Mouse (Mus musculus): ENCODE measurements around the gene Usp19. TPM values are rescaled to one million over a fixed set of nuclear protein-coding genes. Genes with fewer than 3 reads are reported as not detected.

Gene Usp19
- polyA plus RNA-seq (2012; rRNA removed): 184 and 208 TPM in 2 replicates

GRCm38 (mm10) chr9:108490559-108491285 lies at the start of gene Usp19:
Gene Usp19, plus strand, starts transcription at chr9:108490602.
- DNase-seq (ENCODE audit: low read depth): peak; percentile 99
- TF ChIP-seq CTCF (IDR thresholded peaks at IDR 0.05; ENCODE audit: borderline replicate concordance, extremely low read depth, insufficient read depth, insufficient read length) (no peak), POLR2A (IDR thresholded peaks at IDR 0.05; ENCODE audit: borderline replicate concordance, extremely low read depth, insufficient read depth, insufficient read length, poor library complexity, severe bottlenecking) (peak; percentile 47)

GRCm38 (mm10) chr9:108441236-108441919 lies 49.0 kb upstream of the Usp19 start:
- TF ChIP-seq CTCF (IDR thresholded peaks at IDR 0.05; ENCODE audit: borderline replicate concordance, extremely low read depth, insufficient read depth, insufficient read length) (no peak), POLR2A (IDR thresholded peaks at IDR 0.05; ENCODE audit: borderline replicate concordance, extremely low read depth, insufficient read depth, insufficient read length, poor library complexity, severe bottlenecking) (no peak)
- DNase-seq (ENCODE audit: low read depth): peak; percentile 84

- TF ChIP-seq POLR2A (IDR thresholded peaks at IDR 0.05; ENCODE audit: borderline replicate concordance, extremely low read depth, insufficient read depth, insufficient read length, poor library complexity, severe bottlenecking) (no peak), CTCF (IDR thresholded peaks at IDR 0.05; ENCODE audit: borderline replicate concordance, extremely low read depth, insufficient read depth, insufficient read length) (no peak)
- no peak for DNase-seq (ENCODE audit: low read depth)
Observed at GRCm38 (mm10) chr9:108445125-108445524, 45.3 kb upstream of the Usp19 start.

- no peak for TF ChIP-seq POLR2A (IDR thresholded peaks at IDR 0.05; ENCODE audit: borderline replicate concordance, extremely low read depth, insufficient read depth, insufficient read length, poor library complexity, severe bottlenecking)
- no peak for TF ChIP-seq CTCF (IDR thresholded peaks at IDR 0.05; ENCODE audit: borderline replicate concordance, extremely low read depth, insufficient read depth, insufficient read length)
- peak; percentile 94 for DNase-seq (ENCODE audit: low read depth)
Observed at GRCm38 (mm10) chr9:108449860-108450259, 40.5 kb upstream of the Usp19 start.

GRCm38 (mm10) chr9:108450292-108451169 lies 39.9 kb upstream of the Usp19 start:
- no peak for TF ChIP-seq POLR2A (IDR thresholded peaks at IDR 0.05; ENCODE audit: borderline replicate concordance, extremely low read depth, insufficient read depth, insufficient read length, poor library complexity, severe bottlenecking)
- 0 out of 2 replicates have a peak, but pooled peaks have one; percentile 4 for TF ChIP-seq CTCF (IDR thresholded peaks at IDR 0.05; ENCODE audit: borderline replicate concordance, extremely low read depth, insufficient read depth, insufficient read length)
- peak; percentile 93 for DNase-seq (ENCODE audit: low read depth)

GRCm38 (mm10) chr9:108451170-108451493 lies 39.3 kb upstream of the Usp19 start:
- no peak for DNase-seq (ENCODE audit: low read depth)
- TF ChIP-seq CTCF (IDR thresholded peaks at IDR 0.05; ENCODE audit: borderline replicate concordance, extremely low read depth, insufficient read depth, insufficient read length) (no peak), POLR2A (IDR thresholded peaks at IDR 0.05; ENCODE audit: borderline replicate concordance, extremely low read depth, insufficient read depth, insufficient read length, poor library complexity, severe bottlenecking) (no peak)

GRCm38 (mm10) chr9:108451519-108452160 lies 38.8 kb upstream of the Usp19 start:
- TF ChIP-seq POLR2A (IDR thresholded peaks at IDR 0.05; ENCODE audit: borderline replicate concordance, extremely low read depth, insufficient read depth, insufficient read length, poor library complexity, severe bottlenecking) (no peak), CTCF (IDR thresholded peaks at IDR 0.05; ENCODE audit: borderline replicate concordance, extremely low read depth, insufficient read depth, insufficient read length) (no peak)
- DNase-seq (ENCODE audit: low read depth): peak; percentile 35

GRCm38 (mm10) chr9:108452291-108452906 lies 38.0 kb upstream of the Usp19 start:
- TF ChIP-seq POLR2A (IDR thresholded peaks at IDR 0.05; ENCODE audit: borderline replicate concordance, extremely low read depth, insufficient read depth, insufficient read length, poor library complexity, severe bottlenecking): peak; percentile 28; the same call in 1 of the 2 replicates
- peak; percentile 91 for TF ChIP-seq CTCF (IDR thresholded peaks at IDR 0.05; ENCODE audit: borderline replicate concordance, extremely low read depth, insufficient read depth, insufficient read length)
- DNase-seq (ENCODE audit: low read depth): peak; percentile 96

- no peak for DNase-seq (ENCODE audit: low read depth)
- TF ChIP-seq CTCF (IDR thresholded peaks at IDR 0.05; ENCODE audit: borderline replicate concordance, extremely low read depth, insufficient read depth, insufficient read length) (no peak), POLR2A (IDR thresholded peaks at IDR 0.05; ENCODE audit: borderline replicate concordance, extremely low read depth, insufficient read depth, insufficient read length, poor library complexity, severe bottlenecking) (no peak)
Observed at GRCm38 (mm10) chr9:108452911-108453310, 37.5 kb upstream of the Usp19 start.

GRCm38 (mm10) chr9:108453458-108453857 lies 36.9 kb upstream of the Usp19 start:
- no peak for DNase-seq (ENCODE audit: low read depth)
- TF ChIP-seq CTCF (IDR thresholded peaks at IDR 0.05; ENCODE audit: borderline replicate concordance, extremely low read depth, insufficient read depth, insufficient read length): no peak
- TF ChIP-seq POLR2A (IDR thresholded peaks at IDR 0.05; ENCODE audit: borderline replicate concordance, extremely low read depth, insufficient read depth, insufficient read length, poor library complexity, severe bottlenecking): no peak
